Mouse (Mus musculus): ENCODE results near the gene Tmem43. TPM values are rescaled to one million over a fixed set of nuclear protein-coding genes. Genes with fewer than 3 reads are reported as not detected.

The Tmem43 gene
- polyA plus RNA-seq, 1 experiment from 2014 or later: 50.4 TPM

Other genes with a start within 250 kb of the Tmem43 start
- gene Wnt7a, start 62.3 kb upstream of the Tmem43 start, polyA plus RNA-seq (2015; fragmentation: Nextera tagmentation; extraction: Ambion mirVana): 10.1 and 11.0 TPM in 2 replicates
- gene Chchd4, start 157 bp upstream of the Tmem43 start, polyA plus RNA-seq (2015; fragmentation: Nextera tagmentation; extraction: Ambion mirVana): 36.2 and 37.7 TPM in 2 replicates
- 16.7 and 18.6 TPM in 2 replicates for gene Xpc, start 42.2 kb downstream of the Tmem43 start, polyA plus RNA-seq (2015; fragmentation: Nextera tagmentation; extraction: Ambion mirVana)
- gene Lsm3, start 42.2 kb downstream of the Tmem43 start, polyA plus RNA-seq (2015; fragmentation: Nextera tagmentation; extraction: Ambion mirVana): 144 and 159 TPM in 2 replicates
- gene Slc6a6, start 210.3 kb downstream of the Tmem43 start, polyA plus RNA-seq (2015; fragmentation: Nextera tagmentation; extraction: Ambion mirVana): 99.4 and 102 TPM in 2 replicates